15 mouse cellular contexts compared by ENCODE assay signal in genomic region chr11:114715531-114715930, GRCm38 (mm10). TPM values are rescaled to one million over a fixed set of nuclear protein-coding genes. Genes with fewer than 3 reads are reported as not detected.
DNase-seq lines count a peak whose midpoint lies in the region; ATAC-seq lines count a peak whose summit lies in the region.
"Had no signal": no experiment of that assay in that cellular context is flagged by ENCODE, and none has a peak within 500 bp of the region (broad histone marks: within the 10 kb centered on the region; RNA-seq: fewer than 3 reads in every experiment).

No protein-coding gene starts in this region.

- no peaks in the 10 kb centered on the region for H3K9me3 ChIP-seq in hindbrain, embryonic 10.5 days
- no peaks in the 10 kb centered on the region for H3K9me3 ChIP-seq in hindbrain, embryonic 12.5 days (replicated peaks)
- no peaks in the 10 kb centered on the region for H3K9me3 ChIP-seq in midbrain, embryonic 16.5 days (replicated peaks; ENCODE audit: control insufficient read depth, low read length, poor library complexity, severe bottlenecking)
- H3K9me3 ChIP-seq: midbrain, embryonic 13.5 days; stomach, embryonic 15.5 days had no signal

- no peak for DNase-seq in hindbrain, embryonic 10.5 days (ENCODE audit: low spot score)
- DNase-seq in testis, postnatal 14 days (ENCODE audit: low spot score) = peak; percentile 29
- no peak for DNase-seq in testis, postnatal 10 days (ENCODE audit: low spot score)
- peak; percentile 61 to 63 for DNase-seq in heart, adult 9 months (ENCODE audit: low spot score in 2 of 2)
- DNase-seq in right cerebral cortex, postnatal 14 days = no peak
- DNase-seq: adrenal gland, postnatal 36 days; cerebellum, adult 8-10 months; kidney, adult 8-10 months had no signal

- peaks cover 12% of the 10 kb centered on the region for H3K36me3 ChIP-seq in hindbrain, embryonic 10.5 days
- H3K36me3 ChIP-seq in hindbrain, embryonic 12.5 days = peaks cover 12% of the 10 kb centered on the region
- no peaks in the 10 kb centered on the region for H3K36me3 ChIP-seq in midbrain, embryonic 16.5 days (ENCODE audit: control insufficient read depth, insufficient read depth, low read length)
- H3K36me3 ChIP-seq: stomach, embryonic 15.5 days had no signal

- ATAC-seq in hindbrain, embryonic 12.5 days (ENCODE audit: low FRiP score) = no peak
- ATAC-seq in midbrain, embryonic 16.5 days = no peak
- ATAC-seq: hindbrain, postnatal 0 days; midbrain, embryonic 13.5 days had no signal

- H3K4me2 ChIP-seq in hindbrain, embryonic 12.5 days (replicated peaks) = no peak overlapping the region
- H3K4me2 ChIP-seq in midbrain, embryonic 16.5 days (ENCODE audit: low read length) = no peak overlapping the region
- H3K4me2 ChIP-seq: midbrain, embryonic 13.5 days; stomach, embryonic 15.5 days had no signal

- H3K4me3 ChIP-seq in hindbrain, embryonic 10.5 days = no peak overlapping the region
- H3K4me3 ChIP-seq in hindbrain, embryonic 12.5 days = no peak overlapping the region
- no peak overlapping the region for H3K4me3 ChIP-seq in midbrain, embryonic 16.5 days (ENCODE audit: low read depth, low read length)
- H3K4me3 ChIP-seq: left cerebral cortex, adult 2 months; midbrain, embryonic 13.5 days; stomach, embryonic 15.5 days had no signal

- no peak overlapping the region for H3K9ac ChIP-seq in hindbrain, embryonic 12.5 days
- H3K9ac ChIP-seq in midbrain, embryonic 16.5 days (ENCODE audit: low read depth, low read length) = no peak overlapping the region
- H3K9ac ChIP-seq: liver, embryonic 14.5 days; midbrain, embryonic 13.5 days; stomach, embryonic 15.5 days had no signal

- WGBS in hindbrain, embryonic 10.5 days = 79% methylated on average over 7 of the region's 7 CpGs
- 72% methylated on average over 7 of the region's 7 CpGs for WGBS in hindbrain, embryonic 12.5 days
- WGBS in midbrain, embryonic 16.5 days = 76% methylated on average over 7 of the region's 7 CpGs

- H3K4me1 ChIP-seq in hindbrain, embryonic 10.5 days (replicated peaks) = 0 out of 2 replicates have a peak, but pooled peaks cover 14% of the 10 kb centered on the region
- peaks cover 9% of the 10 kb centered on the region; the same call in 1 of the 2 replicates for H3K4me1 ChIP-seq in hindbrain, embryonic 12.5 days
- 0 out of 2 replicates have a peak, but pooled peaks cover 2% of the 10 kb centered on the region for H3K4me1 ChIP-seq in midbrain, embryonic 16.5 days (ENCODE audit: control insufficient read depth, insufficient read depth, low read length)
- H3K4me1 ChIP-seq: stomach, embryonic 15.5 days had no signal

- peak overlapping the region; percentile 26; the same call in 1 of the 2 replicates for H3K27ac ChIP-seq in hindbrain, embryonic 10.5 days
- no peak overlapping the region for H3K27ac ChIP-seq in hindbrain, embryonic 12.5 days
- H3K27ac ChIP-seq in midbrain, embryonic 16.5 days (ENCODE audit: low read length) = no peak overlapping the region
- H3K27ac ChIP-seq: hindbrain, postnatal 0 days; left cerebral cortex, adult 2 months; liver, embryonic 14.5 days; midbrain, embryonic 13.5 days; stomach, embryonic 15.5 days had no signal

- no peaks in the 10 kb centered on the region for H3K27me3 ChIP-seq in hindbrain, embryonic 10.5 days (ENCODE audit: insufficient read depth, poor library complexity, severe bottlenecking)
- H3K27me3 ChIP-seq in hindbrain, embryonic 12.5 days = no peaks in the 10 kb centered on the region
- H3K27me3 ChIP-seq in midbrain, embryonic 16.5 days (ENCODE audit: control insufficient read depth, insufficient read depth, low read depth, low read length) = no peaks in the 10 kb centered on the region
- H3K27me3 ChIP-seq: midbrain, embryonic 13.5 days; stomach, embryonic 15.5 days had no signal

RNA-seq across cellular contexts. Expression of gene Dnaic2, which starts 11.7 kb away (rescaled TPM):
- 4.0 and 6.3 TPM in 2 replicates for polyA plus RNA-seq in hindbrain, embryonic 10.5 days (2016; fragmentation: Nextera tagmentation; extraction: Ambion mirVana)
- 3.3 and 4.5 TPM in 2 replicates for polyA plus RNA-seq in hindbrain, embryonic 12.5 days (2016; fragmentation: Nextera tagmentation; extraction: Ambion mirVana)
- 2.2 and 3.1 TPM in 2 replicates for polyA plus RNA-seq in midbrain, embryonic 16.5 days (2015; fragmentation: Nextera tagmentation; extraction: Ambion mirVana)

RNA-seq across cellular contexts. Expression of gene Ttyh2, which starts 40.3 kb away (rescaled TPM):
- polyA plus RNA-seq in hindbrain, embryonic 10.5 days (2016; fragmentation: Nextera tagmentation; extraction: Ambion mirVana) = 15.6 and 15.9 TPM in 2 replicates
- polyA plus RNA-seq in hindbrain, embryonic 12.5 days (2016; fragmentation: Nextera tagmentation; extraction: Ambion mirVana) = 18.0 and 23.8 TPM in 2 replicates
- polyA plus RNA-seq in midbrain, embryonic 16.5 days (2015; fragmentation: Nextera tagmentation; extraction: Ambion mirVana) = 29.2 and 30.9 TPM in 2 replicates

RNA-seq across cellular contexts. Expression of gene Rpl38, which starts 47.2 kb away (rescaled TPM):
- 959 and 1,042 TPM in 2 replicates for polyA plus RNA-seq in hindbrain, embryonic 10.5 days (2016; fragmentation: Nextera tagmentation; extraction: Ambion mirVana)
- 787 and 856 TPM in 2 replicates for polyA plus RNA-seq in hindbrain, embryonic 12.5 days (2016; fragmentation: Nextera tagmentation; extraction: Ambion mirVana)
- 641 and 649 TPM in 2 replicates for polyA plus RNA-seq in midbrain, embryonic 16.5 days (2015; fragmentation: Nextera tagmentation; extraction: Ambion mirVana)

RNA-seq across cellular contexts. Expression of gene Kif19a, which starts 49.7 kb away (rescaled TPM):
- 1.1 and 3.8 TPM in 2 replicates for polyA plus RNA-seq in hindbrain, embryonic 10.5 days (2016; fragmentation: Nextera tagmentation; extraction: Ambion mirVana)
- 2.2 and 3.0 TPM in 2 replicates for polyA plus RNA-seq in hindbrain, embryonic 12.5 days (2016; fragmentation: Nextera tagmentation; extraction: Ambion mirVana)
- polyA plus RNA-seq in midbrain, embryonic 16.5 days (2015; fragmentation: Nextera tagmentation; extraction: Ambion mirVana) = 0.47 and 0.67 TPM in 2 replicates

Comparison
In these comparisons a context has a peak if more than half of its experiments do, and no peak if none do; other contexts are left out.
1. DNase-seq: peak in testis, postnatal 14 days (single experiment) and heart, adult 9 months (2 of 2); none in hindbrain, embryonic 10.5 days (single experiment), testis, postnatal 10 days (single experiment) and right cerebral cortex, postnatal 14 days (single experiment).